Mouse (Mus musculus): ENCODE measurements at regions not wholly inside any gene's neighbourhood (a gene's known extent, or its start where the extent isn't known, plus 50 kb on each side); places are given as distances from the start of the nearest gene placed in this dataset.

DNA sequence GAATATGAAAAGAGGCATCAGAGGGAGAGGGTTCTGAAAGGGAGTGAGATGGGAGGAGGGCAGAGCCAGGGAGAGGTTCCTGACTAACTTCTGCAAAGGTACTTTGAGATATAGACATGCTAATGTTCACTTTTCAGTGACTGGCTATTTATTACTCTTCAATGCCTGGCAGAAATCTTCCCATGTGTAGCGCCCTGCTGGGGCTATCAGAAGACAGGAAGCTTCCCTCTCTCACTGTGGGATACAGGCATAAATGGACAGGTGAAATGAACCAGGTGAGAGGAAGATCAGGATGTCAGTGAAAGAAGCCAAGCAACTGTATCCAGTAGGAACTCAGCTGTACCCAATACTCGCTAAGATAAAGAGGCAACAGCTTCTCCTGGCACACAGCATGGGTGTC, 105.1 kb upstream of the Rcn1 start:
- DNase-seq (ENCODE audit: low read depth in 3 of 3, low spot score in 3 of 3) = no peak
- no peaks in the 10 kb centered on the region for H3K36me3 ChIP-seq (replicated peaks; ENCODE audit: control insufficient read depth, insufficient read depth, low read depth)
- H3K9ac ChIP-seq (replicated peaks) = no peak overlapping the region
- no peak overlapping the region for H3K4me3 ChIP-seq (ENCODE audit: insufficient read depth in 1 of 2, low read depth in 2 of 2, low read length in 2 of 2)
- TF ChIP-seq EP300 (IDR thresholded peaks at IDR 0.05; ENCODE audit: low read depth) (no peak), CTCF (IDR thresholded peaks at IDR 0.05; ENCODE audit: low read depth) (no peak)
- H3K4me1 ChIP-seq (replicated peaks; ENCODE audit: control insufficient read depth in 2 of 2, insufficient read depth in 2 of 2, low read length in 1 of 2) = no peaks in the 10 kb centered on the region
- ATAC-seq (ENCODE audit: insufficient read depth) = no peak
- no peaks in the 10 kb centered on the region for H3K9me3 ChIP-seq (ENCODE audit: control insufficient read depth, low read length)
- H3K27me3 ChIP-seq (ENCODE audit: control insufficient read depth, insufficient read depth, low read length) = no peaks in the 10 kb centered on the region
- no peak overlapping the region for H3K27ac ChIP-seq
- WGBS (ENCODE audit: insufficient replicate concordance) = 32% methylated on average over 2 of the region's 2 CpGs
- no peak overlapping the region for H3K4me2 ChIP-seq (ENCODE audit: low read depth)

DNA sequence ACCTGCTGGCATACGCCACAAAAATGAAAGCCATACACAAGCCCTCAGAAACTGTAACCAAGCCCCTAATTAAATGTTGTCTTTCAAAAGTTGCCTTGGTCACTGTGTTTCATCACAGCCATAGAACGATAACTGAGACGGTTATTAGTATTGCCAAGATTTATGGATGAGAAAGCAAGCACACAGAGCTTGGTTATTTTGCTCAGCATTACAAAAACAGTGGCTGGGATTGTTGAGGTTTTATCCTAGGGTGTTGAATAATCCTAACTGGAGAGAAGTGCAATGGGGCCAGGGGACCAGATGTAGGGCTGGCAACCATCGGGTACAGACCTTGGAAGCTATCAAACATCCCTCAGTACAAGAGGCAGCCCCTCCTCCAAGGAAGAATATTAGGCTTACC, 106.4 kb upstream of the Rcn1 start:
- H3K4me2 ChIP-seq (ENCODE audit: low read depth) = no peak overlapping the region

DNA sequence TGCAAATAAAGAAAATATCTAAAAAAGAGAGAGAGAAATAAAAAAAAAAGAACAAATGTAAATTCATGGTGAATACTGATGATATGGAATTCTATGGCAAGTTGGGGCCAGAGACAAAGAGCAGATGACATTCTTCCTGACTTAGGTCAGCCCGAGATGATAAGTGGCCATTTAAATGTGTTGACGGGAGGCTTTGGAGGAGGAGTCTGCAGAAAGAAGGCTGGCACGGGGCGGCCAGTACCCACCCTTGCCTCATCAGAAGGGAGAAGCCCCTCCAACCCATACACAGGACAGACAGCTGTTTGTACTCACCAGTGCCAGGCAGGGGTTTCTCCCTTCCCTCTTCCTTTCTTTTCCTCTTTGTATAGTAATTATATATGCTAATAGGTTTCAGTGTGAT, 108.0 kb upstream of the Rcn1 start:
- ATAC-seq (ENCODE audit: insufficient read depth) (no peak), DNase-seq (ENCODE audit: low read depth in 3 of 3, low spot score in 3 of 3) (no peak)
- Histone ChIP-seq H3K36me3 (replicated peaks; ENCODE audit: control insufficient read depth, insufficient read depth, low read depth) (no peaks in the 10 kb centered on the region), H3K9me3 (ENCODE audit: control insufficient read depth, low read length) (no peaks in the 10 kb centered on the region), H3K4me2 (ENCODE audit: low read depth) (no peak overlapping the region), H3K4me1 (replicated peaks; ENCODE audit: control insufficient read depth in 2 of 2, insufficient read depth in 2 of 2, low read length in 1 of 2) (no peaks in the 10 kb centered on the region), H3K4me3 (ENCODE audit: insufficient read depth in 1 of 2, low read depth in 2 of 2, low read length in 2 of 2) (no peak overlapping the region), H3K9ac (replicated peaks) (no peak overlapping the region), H3K27ac (no peak overlapping the region), H3K27me3 (ENCODE audit: control insufficient read depth, insufficient read depth, low read length) (no peaks in the 10 kb centered on the region)
- TF ChIP-seq CTCF (IDR thresholded peaks at IDR 0.05; ENCODE audit: low read depth) (no peak), EP300 (IDR thresholded peaks at IDR 0.05; ENCODE audit: low read depth) (no peak)
- WGBS (ENCODE audit: insufficient replicate concordance) = 23% methylated on average over 4 of the region's 4 CpGs

More for the DNA sequence above, 106.4 kb upstream of the Rcn1 start:
- Histone ChIP-seq H3K9ac (replicated peaks) (no peak overlapping the region), H3K9me3 (ENCODE audit: control insufficient read depth, low read length) (no peaks in the 10 kb centered on the region), H3K27ac (no peak overlapping the region), H3K4me1 (replicated peaks; ENCODE audit: control insufficient read depth in 2 of 2, insufficient read depth in 2 of 2, low read length in 1 of 2) (no peaks in the 10 kb centered on the region), H3K36me3 (replicated peaks; ENCODE audit: control insufficient read depth, insufficient read depth, low read depth) (no peaks in the 10 kb centered on the region), H3K27me3 (ENCODE audit: control insufficient read depth, insufficient read depth, low read length) (no peaks in the 10 kb centered on the region), H3K4me3 (ENCODE audit: insufficient read depth in 1 of 2, low read depth in 2 of 2, low read length in 2 of 2) (no peak overlapping the region)
- ATAC-seq (ENCODE audit: insufficient read depth) = no peak
- DNase-seq (ENCODE audit: low read depth in 3 of 3, low spot score in 3 of 3) = no peak
- TF ChIP-seq CTCF (IDR thresholded peaks at IDR 0.05; ENCODE audit: low read depth) (no peak), EP300 (IDR thresholded peaks at IDR 0.05; ENCODE audit: low read depth) (no peak)
- WGBS (ENCODE audit: insufficient replicate concordance) = 68% methylated on average over 4 of the region's 4 CpGs

DNA sequence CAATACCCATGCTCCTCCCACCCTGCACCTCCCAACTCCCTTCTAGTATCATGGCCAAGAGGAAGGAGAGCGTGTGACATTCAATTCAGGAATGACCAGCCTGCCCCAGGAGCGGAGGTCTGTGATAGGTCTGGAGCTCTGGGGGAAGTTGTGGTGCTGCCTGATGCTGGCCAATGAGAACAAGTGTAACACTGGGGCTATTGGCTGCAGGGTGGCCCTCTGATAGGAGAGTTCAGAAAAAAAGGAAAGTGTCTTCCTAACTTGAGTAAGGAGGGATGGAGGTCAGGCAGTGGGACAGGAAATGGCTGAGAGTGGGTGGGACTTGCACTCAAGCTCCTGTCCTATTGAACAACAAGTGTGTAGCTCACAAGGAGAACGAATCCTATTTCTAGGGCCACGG, 111.7 kb upstream of the Rcn1 start:
- Histone ChIP-seq H3K9ac (replicated peaks) (no peak overlapping the region), H3K27ac (no peak overlapping the region), H3K27me3 (ENCODE audit: control insufficient read depth, insufficient read depth, low read length) (no peaks in the 10 kb centered on the region), H3K9me3 (ENCODE audit: control insufficient read depth, low read length) (no peaks in the 10 kb centered on the region), H3K4me1 (replicated peaks; ENCODE audit: control insufficient read depth in 2 of 2, insufficient read depth in 2 of 2, low read length in 1 of 2) (no peaks in the 10 kb centered on the region), H3K4me3 (ENCODE audit: insufficient read depth in 1 of 2, low read depth in 2 of 2, low read length in 2 of 2) (no peak overlapping the region), H3K36me3 (replicated peaks; ENCODE audit: control insufficient read depth, insufficient read depth, low read depth) (no peaks in the 10 kb centered on the region), H3K4me2 (ENCODE audit: low read depth) (no peak overlapping the region)
- ATAC-seq (ENCODE audit: insufficient read depth) (no peak), DNase-seq (ENCODE audit: low read depth in 3 of 3, low spot score in 3 of 3) (no peak)
- WGBS (ENCODE audit: insufficient replicate concordance) = 74% methylated on average over 4 of the region's 4 CpGs
- no peak for TF ChIP-seq CTCF (IDR thresholded peaks at IDR 0.05; ENCODE audit: low read depth)
- TF ChIP-seq EP300 (IDR thresholded peaks at IDR 0.05; ENCODE audit: low read depth) = no peak

DNA sequence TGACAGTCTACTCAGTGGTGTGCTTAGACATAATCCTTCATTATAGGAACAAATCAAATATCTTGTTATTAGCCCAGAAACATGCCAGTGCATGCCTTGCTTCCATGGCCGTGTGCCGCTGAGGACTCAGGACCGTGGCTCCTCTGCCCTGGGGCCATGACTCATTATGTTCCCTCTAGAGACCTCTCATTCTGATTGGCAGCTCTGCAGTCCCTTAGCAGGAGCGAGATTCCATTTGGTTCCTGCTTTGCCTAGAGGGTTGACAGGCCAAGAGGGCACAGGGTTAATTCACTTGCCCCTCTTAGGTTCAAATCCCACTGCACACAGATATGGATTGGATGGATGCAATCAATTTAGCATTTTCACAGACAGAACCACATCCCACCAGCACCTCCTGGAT, 112.6 kb upstream of the Rcn1 start:
- no peak for ATAC-seq (ENCODE audit: insufficient read depth)
- H3K27me3 ChIP-seq (ENCODE audit: control insufficient read depth, insufficient read depth, low read length) = no peaks in the 10 kb centered on the region
- no peak for TF ChIP-seq CTCF (IDR thresholded peaks at IDR 0.05; ENCODE audit: low read depth)
- H3K27ac ChIP-seq = no peak overlapping the region
- no peak overlapping the region for H3K9ac ChIP-seq (replicated peaks)
- no peaks in the 10 kb centered on the region for H3K36me3 ChIP-seq (replicated peaks; ENCODE audit: control insufficient read depth, insufficient read depth, low read depth)
- 75% methylated on average over 4 of the region's 4 CpGs for WGBS (ENCODE audit: insufficient replicate concordance)
- no peaks in the 10 kb centered on the region for H3K9me3 ChIP-seq (ENCODE audit: control insufficient read depth, low read length)
- no peak for DNase-seq (ENCODE audit: low read depth in 3 of 3, low spot score in 3 of 3)
- H3K4me1 ChIP-seq (replicated peaks; ENCODE audit: control insufficient read depth in 2 of 2, insufficient read depth in 2 of 2, low read length in 1 of 2) = no peaks in the 10 kb centered on the region
- no peak overlapping the region for H3K4me3 ChIP-seq (ENCODE audit: insufficient read depth in 1 of 2, low read depth in 2 of 2, low read length in 2 of 2)
- H3K4me2 ChIP-seq (ENCODE audit: low read depth) = no peak overlapping the region

DNA sequence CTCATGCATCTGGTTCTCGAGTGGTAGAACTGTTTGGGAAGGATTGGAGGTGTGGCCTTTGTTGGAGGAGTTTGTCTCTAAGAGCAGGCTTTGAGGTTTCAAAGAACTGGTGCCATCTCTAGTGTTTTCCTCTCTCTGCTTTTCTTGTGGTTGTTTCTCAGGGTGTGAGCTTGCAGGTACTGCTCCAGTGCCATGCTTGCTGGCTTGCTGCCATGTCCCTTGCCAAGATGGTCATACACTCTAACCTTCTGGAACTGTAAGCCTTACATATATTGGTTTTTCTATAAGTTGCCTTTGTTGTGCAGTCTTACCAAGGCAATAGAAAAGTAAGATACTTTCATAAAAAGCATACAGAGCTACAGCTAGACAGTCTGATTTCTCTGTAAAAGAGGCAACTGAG, 115.1 kb upstream of the Rcn1 start:
- Histone ChIP-seq H3K9ac (replicated peaks) (no peak overlapping the region), H3K36me3 (replicated peaks; ENCODE audit: control insufficient read depth, insufficient read depth, low read depth) (no peaks in the 10 kb centered on the region), H3K27me3 (ENCODE audit: control insufficient read depth, insufficient read depth, low read length) (no peaks in the 10 kb centered on the region), H3K4me1 (replicated peaks; ENCODE audit: control insufficient read depth in 2 of 2, insufficient read depth in 2 of 2, low read length in 1 of 2) (no peaks in the 10 kb centered on the region), H3K4me3 (ENCODE audit: insufficient read depth in 1 of 2, low read depth in 2 of 2, low read length in 2 of 2) (no peak overlapping the region), H3K27ac (no peak overlapping the region), H3K4me2 (ENCODE audit: low read depth) (no peak overlapping the region), H3K9me3 (ENCODE audit: control insufficient read depth, low read length) (no peaks in the 10 kb centered on the region)
- TF ChIP-seq EP300 (IDR thresholded peaks at IDR 0.05; ENCODE audit: low read depth) (no peak), CTCF (IDR thresholded peaks at IDR 0.05; ENCODE audit: low read depth) (no peak)
- WGBS (ENCODE audit: insufficient replicate concordance) = 47% methylated on average over 1 of the region's 1 CpGs
- ATAC-seq (ENCODE audit: insufficient read depth) = no peak
- DNase-seq (ENCODE audit: low read depth in 3 of 3, low spot score in 3 of 3) = no peak
